Mouse (Mus musculus) embryonic facial prominence, embryonic 12.5 days (tissue): ENCODE data around the gene Dntt. TPM values are rescaled to one million over a fixed set of nuclear protein-coding genes. Genes with fewer than 3 reads are reported as not detected.

Source experiments
- ATAC-seq: fragments of 200-750 bp; cut with Nextera tagmentation; 2 replicates; pipeline ENCODE4 v1.8.0; 2017; ENCODE audit not compliant: insufficient number of reproducible peaks, insufficient read depth, low FRiP score, low TSS enrichment
- H3K27ac ChIP-seq: fragments of 300-500 bp; sonication (generic); 2 replicates; pipeline ENCODE4 v1.5.1; 2016; ENCODE audit warnings: mild to moderate bottlenecking
- H3K27me3 ChIP-seq: fragments of 300-500 bp; sonication (generic); 2 replicates; pipeline ENCODE4 v1.6.1; 2016; ENCODE audit warnings: mild to moderate bottlenecking, moderate library complexity
- H3K36me3 ChIP-seq: fragments of 300-500 bp; sonication (generic); 2 replicates; pipeline ENCODE4 v1.6.1; 2016; ENCODE audit warnings: mild to moderate bottlenecking
- H3K4me1 ChIP-seq: fragments of 300-500 bp; sonication (generic); 2 replicates; pipeline ENCODE4 v1.6.1; 2016
- H3K4me2 ChIP-seq: fragments of 300-500 bp; sonication (generic); replicated peaks from 2 replicates; pipeline ENCODE4 v1.6.1; 2016; ENCODE audit warnings: mild to moderate bottlenecking, moderate library complexity
- H3K4me3 ChIP-seq: fragments of 300-500 bp; sonication (generic); 2 replicates; pipeline ENCODE4 v1.5.1; 2016; ENCODE audit warnings: mild to moderate bottlenecking
- H3K9ac ChIP-seq: fragments of 300-500 bp; sonication (generic); 2 replicates; pipeline ENCODE4 v1.6.1; 2016; ENCODE audit warnings: mild to moderate bottlenecking, moderate library complexity
- H3K9me3 ChIP-seq: fragments of 300-500 bp; sonication (generic); 2 replicates; pipeline ENCODE4 v1.6.1; 2016; ENCODE audit warnings: mild to moderate bottlenecking, moderate library complexity
- WGBS: fragments of 180-500 bp; shearing (Covaris S2); methylation state at CpG from one replicate; pipeline ENCODE4 v1.1.7; 2016; 5-methylcytosine and 5-hydroxymethylcytosine counted together
- polyA plus RNA-seq: library from polyadenylated mRNA; unstranded; fragments of >200 nt; fragmentation: Nextera tagmentation; extraction: Ambion mirVana; gene quantifications from 2 replicates; pipeline ENCODE4 v1.2.1, GENCODE M21; 2016

The Dntt gene
- polyA plus RNA-seq, 1 experiment from 2014 or later: not detected

- Histone ChIP-seq H3K4me3 (no peak overlapping the region), H3K36me3 (no peaks in the 10 kb centered on the region), H3K27me3 (no peaks in the 10 kb centered on the region), H3K9ac (no peak overlapping the region), H3K27ac (no peak overlapping the region), H3K4me1 (peaks cover 6% of the 10 kb centered on the region; the same call in 1 of the 2 replicates), H3K9me3 (no peaks in the 10 kb centered on the region), H3K4me2 (no peak overlapping the region)
- WGBS: 64% methylated on average over 21 of the region's 21 CpGs
- ATAC-seq: no peak
These were observed 33.4 kb upstream of the Dntt start for GRCm38 (mm10) chr19:40995449-40996401.

- 83% methylated on average over 6 of the region's 6 CpGs for WGBS
- no peak overlapping the region for H3K9ac ChIP-seq
- no peak for ATAC-seq
These were observed 32.4 kb upstream of the Dntt start for GRCm38 (mm10) chr19:40996722-40997121.

GRCm38 (mm10) chr19:40998469-40999170 lies 30.5 kb upstream of the Dntt start:
- Histone ChIP-seq H3K27me3 (no peaks in the 10 kb centered on the region), H3K9me3 (no peaks in the 10 kb centered on the region), H3K27ac (no peak overlapping the region), H3K4me2 (no peak overlapping the region), H3K4me3 (no peak overlapping the region), H3K4me1 (peaks cover 6% of the 10 kb centered on the region; the same call in 1 of the 2 replicates), H3K9ac (no peak overlapping the region), H3K36me3 (no peaks in the 10 kb centered on the region)
- no peak for ATAC-seq
- 69% methylated on average over 5 of the region's 5 CpGs for WGBS

More at GRCm38 (mm10) chr19:40996722-40997121, 32.4 kb upstream of the Dntt start:
- no peaks in the 10 kb centered on the region for H3K27me3 ChIP-seq
- no peak overlapping the region for H3K4me2 ChIP-seq
- H3K36me3 ChIP-seq: no peaks in the 10 kb centered on the region
- H3K9me3 ChIP-seq: no peaks in the 10 kb centered on the region
- no peak overlapping the region for H3K27ac ChIP-seq
- H3K4me1 ChIP-seq: peaks cover 6% of the 10 kb centered on the region; the same call in 1 of the 2 replicates
- no peak overlapping the region for H3K4me3 ChIP-seq

GRCm38 (mm10) chr19:40999569-40999968 lies 29.5 kb upstream of the Dntt start:
- Histone ChIP-seq H3K36me3 (no peaks in the 10 kb centered on the region), H3K4me3 (no peak overlapping the region), H3K4me1 (no peaks in the 10 kb centered on the region), H3K27ac (no peak overlapping the region), H3K9ac (no peak overlapping the region), H3K4me2 (no peak overlapping the region), H3K9me3 (no peaks in the 10 kb centered on the region), H3K27me3 (no peaks in the 10 kb centered on the region)
- 61% methylated on average over 3 of the region's 3 CpGs for WGBS
- no peak for ATAC-seq

GRCm38 (mm10) chr19:41003694-41004315 lies 25.3 kb upstream of the Dntt start:
- Histone ChIP-seq H3K9ac (no peak overlapping the region), H3K4me1 (no peaks in the 10 kb centered on the region), H3K4me2 (no peak overlapping the region), H3K4me3 (no peak overlapping the region), H3K9me3 (no peaks in the 10 kb centered on the region), H3K36me3 (no peaks in the 10 kb centered on the region), H3K27me3 (no peaks in the 10 kb centered on the region), H3K27ac (no peak overlapping the region)
- ATAC-seq: no peak
- WGBS: 85% methylated on average over 3 of the region's 3 CpGs

- Histone ChIP-seq H3K4me1 (no peaks in the 10 kb centered on the region), H3K36me3 (no peaks in the 10 kb centered on the region), H3K27ac (no peak overlapping the region), H3K9ac (no peak overlapping the region), H3K9me3 (no peaks in the 10 kb centered on the region), H3K4me2 (no peak overlapping the region), H3K27me3 (no peaks in the 10 kb centered on the region; the same call in 1 of the 2 replicates), H3K4me3 (no peak overlapping the region)
- ATAC-seq: no peak
- 19% methylated on average over 4 of the region's 4 CpGs for WGBS
These were observed 22.5 kb upstream of the Dntt start for GRCm38 (mm10) chr19:41006621-41007020.

- H3K27me3 ChIP-seq: no peaks in the 10 kb centered on the region; the same call in 1 of the 2 replicates
- no peak overlapping the region for H3K27ac ChIP-seq
- ATAC-seq: no peak
- 30% methylated on average over 6 of the region's 6 CpGs for WGBS
- H3K4me1 ChIP-seq: peaks cover 5% of the 10 kb centered on the region; the same call in 1 of the 2 replicates
- no peak overlapping the region for H3K9ac ChIP-seq
- H3K4me3 ChIP-seq: no peak overlapping the region
- H3K36me3 ChIP-seq: no peaks in the 10 kb centered on the region
- no peak overlapping the region for H3K4me2 ChIP-seq
- H3K9me3 ChIP-seq: no peaks in the 10 kb centered on the region
These were observed 21.7 kb upstream of the Dntt start for GRCm38 (mm10) chr19:41007326-41007725.

- peaks cover 1% of the 10 kb centered on the region for H3K27me3 ChIP-seq
- H3K4me1 ChIP-seq: peaks cover 5% of the 10 kb centered on the region; the same call in 1 of the 2 replicates
- no peaks in the 10 kb centered on the region for H3K9me3 ChIP-seq
- H3K27ac ChIP-seq: no peak overlapping the region
- H3K4me2 ChIP-seq: no peak overlapping the region
- no peak for ATAC-seq
- H3K36me3 ChIP-seq: no peaks in the 10 kb centered on the region
- no peak overlapping the region for H3K4me3 ChIP-seq
- no peak overlapping the region for H3K9ac ChIP-seq
- WGBS: 79% methylated on average over 4 of the region's 4 CpGs
These were observed 21.3 kb upstream of the Dntt start for GRCm38 (mm10) chr19:41007733-41008132.

GRCm38 (mm10) chr19:41008674-41009395 lies 20.2 kb upstream of the Dntt start:
- H3K4me3 ChIP-seq: no peak overlapping the region
- no peak overlapping the region for H3K9ac ChIP-seq
- no peak overlapping the region for H3K27ac ChIP-seq
- no peak overlapping the region for H3K4me2 ChIP-seq
- peaks cover 5% of the 10 kb centered on the region; the same call in 1 of the 2 replicates for H3K4me1 ChIP-seq
- 86% methylated on average over 5 of the region's 5 CpGs for WGBS
- no peaks in the 10 kb centered on the region for H3K9me3 ChIP-seq
- H3K27me3 ChIP-seq: peaks cover 11% of the 10 kb centered on the region
- no peak for ATAC-seq
- no peaks in the 10 kb centered on the region for H3K36me3 ChIP-seq

GRCm38 (mm10) chr19:41011676-41012075 lies 17.4 kb upstream of the Dntt start:
- H3K27ac ChIP-seq: no peak overlapping the region
- no peaks in the 10 kb centered on the region for H3K36me3 ChIP-seq
- H3K9ac ChIP-seq: no peak overlapping the region
- WGBS: 35% methylated on average over 5 of the region's 5 CpGs
- peaks cover 13% of the 10 kb centered on the region for H3K27me3 ChIP-seq
- H3K9me3 ChIP-seq: no peaks in the 10 kb centered on the region
- H3K4me3 ChIP-seq: no peak overlapping the region
- ATAC-seq: no peak
- H3K4me2 ChIP-seq: 0 out of 2 replicates have a peak overlapping the region, but pooled peaks have one; percentile 5
- H3K4me1 ChIP-seq: peaks cover 10% of the 10 kb centered on the region; the same call in 1 of the 2 replicates

- H3K9ac ChIP-seq: no peak overlapping the region
- no peak overlapping the region for H3K4me3 ChIP-seq
- 6% methylated on average over 5 of the region's 5 CpGs for WGBS
- peaks cover 17% of the 10 kb centered on the region for H3K27me3 ChIP-seq
- no peak overlapping the region for H3K4me2 ChIP-seq
- no peaks in the 10 kb centered on the region for H3K36me3 ChIP-seq
- H3K27ac ChIP-seq: no peak overlapping the region
- no peak for ATAC-seq
- peaks cover 10% of the 10 kb centered on the region; the same call in 1 of the 2 replicates for H3K4me1 ChIP-seq
- H3K9me3 ChIP-seq: no peaks in the 10 kb centered on the region
These were observed 15.5 kb upstream of the Dntt start for GRCm38 (mm10) chr19:41013591-41013990.
